Mouse (Mus musculus): ENCODE measurements around the gene Sars2.

Sars2 gene

GRCm38 (mm10) chr7:28720753-28721537 is 20.8 kb upstream of the Sars2 start:
- in situ Hi-C loops (cut with MboI; ENCODE audit: low pct_unique_long_range_greater_than_20kb in 1 of 2, low sequenced_read_pairs in 2 of 2, unreplicated experiment in 1 of 2) = loop anchor here in 1 of 2 experiments (10.0 kb wide), 1 partner anchor 106 kb away; no protein-coding TSS in a partner anchor

- in situ Hi-C loops (cut with MboI; ENCODE audit: low pct_unique_long_range_greater_than_20kb in 1 of 2, low sequenced_read_pairs in 2 of 2, unreplicated experiment in 1 of 2) = loop anchor here in 1 of 2 experiments (10.0 kb wide), 1 partner anchor 107 kb away; no protein-coding TSS in a partner anchor
Measured at GRCm38 (mm10) chr7:28722079-28722478, 19.7 kb upstream of the Sars2 start.

- in situ Hi-C loops (cut with MboI; ENCODE audit: low pct_unique_long_range_greater_than_20kb in 1 of 2, low sequenced_read_pairs in 2 of 2, unreplicated experiment in 1 of 2) = loop anchor here (5.0 to 10.0 kb wide), 2 partner anchors 110 to 117 kb away; no protein-coding TSS in a partner anchor
Measured at GRCm38 (mm10) chr7:28724613-28725012, 17.2 kb upstream of the Sars2 start.

- in situ Hi-C loops (cut with MboI; ENCODE audit: low pct_unique_long_range_greater_than_20kb in 1 of 2, low sequenced_read_pairs in 2 of 2, unreplicated experiment in 1 of 2) = loop anchor here (5.0 to 10.0 kb wide), 2 partner anchors 112 to 119 kb away; no protein-coding TSS in a partner anchor
Measured at GRCm38 (mm10) chr7:28726600-28726999, 15.2 kb upstream of the Sars2 start.

- in situ Hi-C loops (cut with MboI; ENCODE audit: low pct_unique_long_range_greater_than_20kb in 1 of 2, low sequenced_read_pairs in 2 of 2, unreplicated experiment in 1 of 2) = loop anchor here (5.0 to 10.0 kb wide), 2 partner anchors 113 to 120 kb away; no protein-coding TSS in a partner anchor
Measured at GRCm38 (mm10) chr7:28727649-28728340, 14.0 kb upstream of the Sars2 start.

DNA sequence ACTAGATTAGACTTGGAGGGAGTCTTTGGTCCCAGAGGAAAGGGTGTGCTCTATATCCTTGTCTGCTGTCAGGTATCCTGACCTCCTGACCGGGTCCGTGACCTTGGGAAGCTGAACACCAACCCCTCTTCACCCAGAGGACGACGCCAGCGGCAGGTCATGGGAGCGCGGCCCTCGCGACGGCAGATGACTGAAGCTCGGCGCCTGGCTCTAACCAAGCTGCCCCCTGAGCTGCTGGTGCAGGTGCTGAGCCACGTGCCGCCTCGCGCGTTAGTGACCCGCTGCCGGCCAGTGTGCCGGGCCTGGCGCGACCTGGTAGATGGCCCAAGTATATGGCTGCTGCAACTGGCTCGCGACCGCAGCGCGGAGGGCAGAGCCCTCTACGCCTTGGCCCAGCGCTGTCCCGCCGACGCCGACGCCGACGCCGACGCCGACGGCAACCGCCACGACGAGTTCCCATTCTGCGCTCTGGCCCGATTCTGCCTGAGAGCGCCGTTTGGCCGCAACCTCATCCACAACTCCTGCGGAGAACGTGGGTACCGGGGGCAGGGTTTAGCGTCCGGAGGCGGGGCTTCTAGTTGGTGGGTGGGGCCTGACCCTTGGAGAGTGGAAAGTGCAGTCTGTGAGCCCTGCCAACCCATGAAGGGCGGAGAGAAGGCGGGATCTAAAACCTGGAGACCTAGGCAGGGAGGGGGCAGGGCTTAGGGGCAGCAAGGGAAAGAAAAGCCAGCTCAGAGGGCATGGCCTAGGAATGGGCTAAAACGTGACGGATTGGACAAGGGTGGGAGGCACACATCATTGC is 9.2 kb upstream of the Sars2 start:
- in situ Hi-C loops (cut with MboI; ENCODE audit: low pct_unique_long_range_greater_than_20kb in 1 of 2, low sequenced_read_pairs in 2 of 2, unreplicated experiment in 1 of 2) = no loop called here

- in situ Hi-C loops (cut with MboI; ENCODE audit: low pct_unique_long_range_greater_than_20kb in 1 of 2, low sequenced_read_pairs in 2 of 2, unreplicated experiment in 1 of 2) = no loop called here
Measured at GRCm38 (mm10) chr7:28733211-28733610, 8.6 kb upstream of the Sars2 start.

DNA sequence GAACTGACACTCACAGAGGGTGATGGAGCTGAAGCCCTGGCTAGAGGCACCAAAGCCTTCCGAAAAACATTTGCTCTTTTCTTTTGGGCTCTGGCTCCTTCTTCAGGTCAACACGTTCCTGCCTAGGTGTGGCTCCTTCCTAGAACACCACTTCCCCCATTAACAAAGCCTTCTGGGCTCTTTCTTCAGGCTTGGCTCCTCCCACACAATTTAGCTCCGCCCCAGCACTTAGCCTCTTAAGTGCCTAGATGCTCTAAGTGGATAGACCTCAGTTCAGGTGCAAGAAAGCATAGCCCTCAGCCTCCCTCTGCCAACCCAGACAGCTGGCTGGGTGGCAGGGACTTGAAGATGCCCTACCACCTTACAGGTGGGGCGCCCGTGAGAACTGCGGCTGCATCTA is 6.1 kb upstream of the Sars2 start:
- in situ Hi-C loops (cut with MboI; ENCODE audit: low pct_unique_long_range_greater_than_20kb in 1 of 2, low sequenced_read_pairs in 2 of 2, unreplicated experiment in 1 of 2) = no loop called here

DNA sequence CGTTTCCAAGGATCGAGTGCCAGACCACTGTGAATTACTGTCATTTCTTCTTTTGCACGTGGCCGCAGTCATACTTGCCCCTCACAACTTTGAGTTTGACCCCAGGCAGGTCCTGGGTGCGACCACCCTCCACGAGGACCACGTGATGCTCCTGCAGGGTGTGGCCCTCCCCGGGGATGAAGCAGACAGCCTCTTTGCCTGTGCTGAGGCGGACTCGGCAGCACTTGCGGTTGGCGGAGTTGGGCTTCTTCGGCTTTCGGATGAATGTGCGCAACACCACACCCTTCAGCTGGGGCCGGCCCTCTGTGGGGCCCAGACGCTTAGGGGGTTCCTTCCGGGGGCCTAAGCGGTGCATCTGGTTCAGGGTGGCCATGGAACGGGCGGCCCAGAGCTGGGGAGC is 2.0 kb upstream of the Sars2 start:
- in situ Hi-C loops (cut with MboI; ENCODE audit: low pct_unique_long_range_greater_than_20kb in 1 of 2, low sequenced_read_pairs in 2 of 2, unreplicated experiment in 1 of 2) = no loop called here

DNA sequence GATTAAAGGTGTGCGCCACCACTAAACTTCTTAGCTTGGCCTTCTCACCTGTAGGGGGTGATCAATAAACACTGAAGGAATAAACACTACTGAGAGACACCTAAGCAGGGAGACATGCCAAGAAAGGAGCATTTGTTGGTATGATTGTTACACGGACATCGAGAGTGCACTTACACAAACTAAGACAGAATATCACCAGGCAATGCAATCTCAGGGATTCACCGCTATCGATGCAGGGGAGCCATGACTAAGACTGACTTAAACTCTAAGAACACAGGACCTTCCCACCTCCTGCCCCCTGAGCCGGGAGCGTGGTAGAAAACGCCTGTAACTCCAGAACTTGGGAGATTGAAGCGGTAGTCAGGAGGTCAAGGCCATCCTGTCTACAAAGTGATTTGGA is 843 bp upstream of the Sars2 start:
- in situ Hi-C loops (cut with MboI; ENCODE audit: low pct_unique_long_range_greater_than_20kb in 1 of 2, low sequenced_read_pairs in 2 of 2, unreplicated experiment in 1 of 2) = no loop called here

GRCm38 (mm10) chr7:28741368-28741708 is 454 bp upstream of the Sars2 start:
- in situ Hi-C loops (cut with MboI; ENCODE audit: low pct_unique_long_range_greater_than_20kb in 1 of 2, low sequenced_read_pairs in 2 of 2, unreplicated experiment in 1 of 2) = no loop called here

DNA sequence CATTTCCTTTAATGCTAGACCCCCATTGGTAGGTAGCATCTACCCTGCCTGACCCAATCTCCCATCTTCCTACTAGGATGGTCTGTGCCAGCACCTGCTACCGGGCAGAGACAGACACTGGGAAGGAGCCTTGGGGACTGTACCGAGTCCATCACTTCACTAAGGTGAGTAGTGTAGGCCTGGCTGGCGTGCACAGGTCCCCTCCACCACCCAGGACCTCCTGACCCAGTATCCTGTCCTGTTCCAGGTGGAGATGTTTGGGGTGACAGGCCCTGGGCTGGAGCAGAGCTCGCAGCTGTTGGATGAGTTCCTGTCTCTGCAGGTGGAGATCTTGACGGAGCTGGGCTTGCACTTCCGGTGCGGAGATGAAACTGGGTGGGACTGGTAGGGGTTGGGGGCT is 8.1 kb downstream of the Sars2 start:
- in situ Hi-C loops (cut with MboI; ENCODE audit: low pct_unique_long_range_greater_than_20kb in 1 of 2, low sequenced_read_pairs in 2 of 2, unreplicated experiment in 1 of 2) = no loop called here

- in situ Hi-C loops (cut with MboI; ENCODE audit: low pct_unique_long_range_greater_than_20kb in 1 of 2, low sequenced_read_pairs in 2 of 2, unreplicated experiment in 1 of 2) = no loop called here
Measured at GRCm38 (mm10) chr7:28756079-28756478, 14.3 kb downstream of the Sars2 start, which contains the start of gene Ccer2. TSS of gene Ccer2 (plus strand) at chr7:28756174.

DNA sequence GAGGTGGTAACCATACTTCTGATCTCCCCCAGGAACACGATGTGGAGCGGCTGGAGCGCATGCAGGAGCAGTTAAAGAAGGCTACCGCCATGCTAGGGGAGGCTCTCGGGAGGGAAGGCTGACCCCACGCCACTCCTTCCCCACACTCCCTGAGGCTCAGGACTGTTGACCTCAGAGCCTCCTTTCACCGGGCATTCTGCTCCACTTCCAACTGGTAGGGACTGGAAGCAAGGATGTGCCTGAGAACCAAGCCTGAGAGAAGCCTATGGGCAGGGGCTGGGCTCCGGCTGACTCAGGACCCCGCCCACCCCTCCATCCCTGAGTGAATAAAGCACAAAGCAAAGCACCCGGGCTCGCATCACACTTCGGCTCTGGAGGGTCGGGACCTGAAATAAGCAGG is 16.8 kb downstream of the Sars2 start:
- in situ Hi-C loops (cut with MboI; ENCODE audit: low pct_unique_long_range_greater_than_20kb in 1 of 2, low sequenced_read_pairs in 2 of 2, unreplicated experiment in 1 of 2) = no loop called here

DNA sequence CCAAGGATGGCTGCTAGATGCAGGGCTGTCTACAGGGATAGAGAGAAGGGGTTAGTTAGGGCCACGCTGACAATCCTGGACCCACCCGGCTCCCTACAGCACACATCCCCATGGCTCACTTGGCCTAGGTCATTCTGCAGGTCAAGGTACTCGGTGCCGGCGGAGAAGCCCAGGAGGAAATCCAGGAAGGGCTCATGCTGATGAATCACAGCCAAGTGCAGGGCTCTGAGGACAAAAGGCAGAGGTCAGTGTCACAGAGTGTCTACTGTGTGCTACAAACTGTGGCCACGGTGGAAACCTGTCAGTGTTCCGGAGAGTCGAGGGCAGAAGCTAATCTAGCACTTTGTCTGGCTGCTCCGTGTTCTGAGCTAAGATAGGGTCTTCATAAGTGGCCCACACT is 20.1 kb downstream of the Sars2 start:
- in situ Hi-C loops (cut with MboI; ENCODE audit: low pct_unique_long_range_greater_than_20kb in 1 of 2, low sequenced_read_pairs in 2 of 2, unreplicated experiment in 1 of 2) = no loop called here

GRCm38 (mm10) chr7:28765211-28765610 is 23.4 kb downstream of the Sars2 start:
- in situ Hi-C loops (cut with MboI; ENCODE audit: low pct_unique_long_range_greater_than_20kb in 1 of 2, low sequenced_read_pairs in 2 of 2, unreplicated experiment in 1 of 2) = no loop called here

GRCm38 (mm10) chr7:28766173-28766879 is 24.5 kb downstream of the Sars2 start, which contains the start of gene Sirt2:
TSS of gene Sirt2 (plus strand) at chr7:28766735.
- in situ Hi-C loops (cut with MboI; ENCODE audit: low pct_unique_long_range_greater_than_20kb in 1 of 2, low sequenced_read_pairs in 2 of 2, unreplicated experiment in 1 of 2) = no loop called here

GRCm38 (mm10) chr7:28766910-28767309 is 25.1 kb downstream of the Sars2 start:
- in situ Hi-C loops (cut with MboI; ENCODE audit: low pct_unique_long_range_greater_than_20kb in 1 of 2, low sequenced_read_pairs in 2 of 2, unreplicated experiment in 1 of 2) = no loop called here

Data from mouse embryonic stem cell (cell line).